11 mouse cellular contexts compared by ENCODE assay signal in the genomic region with DNA sequence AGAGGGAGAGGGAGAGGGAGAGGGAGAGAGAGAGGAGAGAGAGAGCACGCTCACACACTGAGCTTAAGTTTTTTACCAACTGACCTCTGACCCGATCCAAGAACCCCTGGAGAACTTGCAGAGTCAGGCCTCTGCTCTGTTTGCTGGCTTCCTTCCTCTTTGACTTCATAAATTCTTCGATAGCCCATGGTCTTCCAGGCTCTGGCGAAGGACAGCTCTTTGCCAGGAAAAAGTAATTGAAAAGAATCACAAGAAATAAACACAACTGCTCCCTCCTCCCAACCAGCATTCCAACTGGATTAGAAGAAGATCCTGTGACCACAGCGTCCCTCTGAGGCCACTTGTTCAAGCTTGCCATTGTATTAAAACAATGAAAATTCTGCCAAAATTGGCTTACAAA.
DNase-seq lines count a peak whose midpoint lies in the region; ATAC-seq lines count a peak whose summit lies in the region.
"Had no signal": no experiment of that assay in that cellular context is flagged by ENCODE, and none has a peak within 500 bp of the region (broad histone marks: within the 10 kb centered on the region; RNA-seq: fewer than 3 reads in every experiment).

No protein-coding gene starts in this region.

- peak; percentile 24 for DNase-seq in gastrocnemius, adult 18-20 months (ENCODE audit: low spot score)
- no peak for DNase-seq in gastrocnemius, adult 8-10 months (ENCODE audit: low spot score in 2 of 2)
- peak; percentile 11 to 14 for DNase-seq in kidney, adult 8-10 months
- peak; percentile 15 for DNase-seq in Muller cell, postnatal 12 days (ENCODE audit: inconsistent ontology term)
- peak; percentile 49 for DNase-seq in kidney, postnatal 14 days
- DNase-seq in neural tube, embryonic 10.5 days (ENCODE audit: extremely low spot score, low spot score) = no peak
- DNase-seq in cerebellum, postnatal 25 days = no peak
- DNase-seq: B cell, adult 2 months had no signal

- H3K27ac ChIP-seq in kidney, embryonic 14.5 days (ENCODE audit: low read depth, low read length) = no peak overlapping the region

- peaks cover 13% of the 10 kb centered on the region; the same call in 1 of the 2 replicates for H3K4me1 ChIP-seq in kidney, embryonic 14.5 days (ENCODE audit: control insufficient read depth, insufficient read depth, low read length)

- H3K36me3 ChIP-seq in kidney, embryonic 14.5 days (ENCODE audit: control insufficient read depth, insufficient read depth, low read length) = no peaks in the 10 kb centered on the region

- no peak overlapping the region for H3K4me2 ChIP-seq in kidney, embryonic 14.5 days (replicated peaks; ENCODE audit: low read depth, low read length)
- H3K4me2 ChIP-seq: heart, embryonic 11.5 days had no signal

- ATAC-seq in kidney, embryonic 14.5 days (ENCODE audit: low FRiP score, low TSS enrichment) = no peak
- ATAC-seq: forebrain, embryonic 14.5 days had no signal

- H3K9me3 ChIP-seq in kidney, embryonic 14.5 days (ENCODE audit: control insufficient read depth, low read length) = no peaks in the 10 kb centered on the region

- no peak overlapping the region for H3K9ac ChIP-seq in kidney, embryonic 14.5 days (ENCODE audit: low read depth, low read length)

- WGBS in kidney, embryonic 14.5 days = 25% methylated on average over 5 of the region's 5 CpGs

- H3K4me3 ChIP-seq in kidney, embryonic 14.5 days (ENCODE audit: low read length) = no peak overlapping the region

- H3K27me3 ChIP-seq in kidney, embryonic 14.5 days (ENCODE audit: control insufficient read depth, insufficient read depth, low read length) = no peaks in the 10 kb centered on the region

Comparison
In these comparisons a context has a peak if more than half of its experiments do, and no peak if none do; other contexts are left out.
1. DNase-seq: peak in gastrocnemius, adult 18-20 months (single experiment), kidney, adult 8-10 months (2 of 2), Muller cell, postnatal 12 days (single experiment) and kidney, postnatal 14 days (single experiment); none in gastrocnemius, adult 8-10 months (0 of 2), neural tube, embryonic 10.5 days (single experiment) and cerebellum, postnatal 25 days (0 of 2).